Mouse (Mus musculus) lung, postnatal 0 days (tissue): ENCODE measurements around the gene 2310057M21Rik. TPM values are rescaled to one million over a fixed set of nuclear protein-coding genes. Genes with fewer than 3 reads are reported as not detected.

ENCODE experiments used
- ATAC-seq: fragments of 200-750 bp; cut with Nextera tagmentation; 2 replicates; pipeline ENCODE4 v1.8.0; 2017; ENCODE audit warnings: moderate library complexity
- DNase-seq: peaks from one replicate; pipeline ENCODE4 v3.0.0-alpha.2; 2016; ENCODE audit warnings: low spot score
- H3K27ac ChIP-seq: fragments of 300-500 bp; sonication (generic); 2 replicates; pipeline ENCODE4 v1.5.1; 2014; ENCODE audit warnings: antibody characterized with exemption, mild to moderate bottlenecking, low read length, mixed read lengths
- H3K27me3 ChIP-seq: fragments of 300-500 bp; sonication (generic); replicated peaks from 2 replicates; pipeline ENCODE4 v1.6.1; 2014; ENCODE audit warnings: low read length, mixed read lengths; ENCODE audit not compliant: insufficient read depth
- H3K36me3 ChIP-seq: fragments of 300-500 bp; sonication (generic); 2 replicates; pipeline ENCODE4 v1.6.1; 2014; ENCODE audit warnings: low read length, mixed read lengths; ENCODE audit not compliant: insufficient read depth
- H3K4me1 ChIP-seq: fragments of 300-500 bp; sonication (generic); 2 replicates; pipeline ENCODE4 v1.6.1; 2014; ENCODE audit warnings: antibody characterized with exemption, low read depth, low read length, mixed read lengths; ENCODE audit not compliant: insufficient read depth
- H3K4me2 ChIP-seq: fragments of 300-500 bp; sonication (generic); replicated peaks from 2 replicates; pipeline ENCODE4 v1.6.1; 2014; ENCODE audit warnings: low read depth, mild to moderate bottlenecking, low read length, moderate library complexity, mixed read lengths
- H3K4me3 ChIP-seq: fragments of 300-500 bp; sonication (generic); 2 replicates; pipeline ENCODE4 v1.5.1; 2014; ENCODE audit warnings: low read depth, low read length
- H3K9ac ChIP-seq: fragments of 300-500 bp; sonication (generic); replicated peaks from 2 replicates; pipeline ENCODE4 v1.6.1; 2014; ENCODE audit warnings: low read depth, mild to moderate bottlenecking
- H3K9me3 ChIP-seq: fragments of 300-500 bp; sonication (generic); 2 replicates; pipeline ENCODE4 v1.6.1; 2016; ENCODE audit warnings: low read length, mixed read lengths
- CTCF ChIP-seq: IDR thresholded peaks from 2 replicates; pipeline ENCODE4 v1.5.1; 2016; ENCODE audit warnings: antibody characterized with exemption, mild to moderate bottlenecking
- EP300 ChIP-seq: IDR thresholded peaks from 2 replicates; pipeline ENCODE4 v1.6.1; 2016; ENCODE audit warnings: antibody characterized with exemption, mild to moderate bottlenecking, control low read depth
- WGBS: fragments of 180-500 bp; shearing (Covaris S2); extraction: QIAGEN DNeasy Blood & Tissue Kit; methylation state at CpG from one replicate; pipeline ENCODE4 v1.1.7; 2014; 5-methylcytosine and 5-hydroxymethylcytosine counted together
- polyA plus RNA-seq: library from polyadenylated mRNA; unstranded; fragments of >200 nt; fragmentation: Nextera tagmentation; extraction: Ambion mirVana; gene quantifications from 2 replicates; pipeline ENCODE4 v1.2.1, GENCODE M21; 2015

2310057M21Rik gene
- polyA plus RNA-seq, 1 experiment from 2014 or later, result 12.5 TPM

DNA sequence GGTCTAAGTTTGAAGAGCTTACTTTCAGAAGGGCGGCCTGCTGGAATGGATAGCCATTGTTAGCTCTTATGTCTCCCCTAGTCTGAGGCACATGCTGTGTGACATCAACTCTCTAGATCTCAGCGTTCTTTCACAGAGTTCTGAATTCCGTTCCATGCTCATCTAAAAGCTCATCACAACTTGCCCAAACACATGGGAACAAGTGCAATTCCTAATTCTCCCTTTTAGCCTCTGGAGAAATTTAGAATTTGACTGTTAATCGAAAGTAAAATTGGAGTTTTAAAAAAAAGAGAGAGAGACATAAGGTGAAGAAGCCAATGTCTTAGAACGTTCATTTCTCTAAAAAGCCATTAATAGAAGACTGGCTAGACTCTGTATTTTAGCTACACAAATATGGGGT lies 33.1 kb downstream of the 2310057M21Rik start, which contains the start of gene Fam24b:
TSS of gene Fam24b (minus strand) at position 101 of the 400 bp plus-strand sequence.
- H3K4me3 ChIP-seq, result no peak within 1 kb of the TSS
- no peaks in the 10 kb centered on the region for H3K27me3 ChIP-seq
- no peak within 1 kb of the TSS for H3K4me2 ChIP-seq
- H3K9me3 ChIP-seq, result no peaks in the 10 kb centered on the region
- H3K9ac ChIP-seq, result no peak within 1 kb of the TSS
- H3K4me1 ChIP-seq, result no peaks in the 10 kb centered on the region
- no peaks in the 10 kb centered on the region for H3K36me3 ChIP-seq
- no peak for DNase-seq
- no peak within 1 kb of the TSS for H3K27ac ChIP-seq
- TF ChIP-seq CTCF, result no peak
- no peak for TF ChIP-seq EP300
- no peak for ATAC-seq
- 93% methylated on average over 5 of the region's 5 CpGs for WGBS

DNA sequence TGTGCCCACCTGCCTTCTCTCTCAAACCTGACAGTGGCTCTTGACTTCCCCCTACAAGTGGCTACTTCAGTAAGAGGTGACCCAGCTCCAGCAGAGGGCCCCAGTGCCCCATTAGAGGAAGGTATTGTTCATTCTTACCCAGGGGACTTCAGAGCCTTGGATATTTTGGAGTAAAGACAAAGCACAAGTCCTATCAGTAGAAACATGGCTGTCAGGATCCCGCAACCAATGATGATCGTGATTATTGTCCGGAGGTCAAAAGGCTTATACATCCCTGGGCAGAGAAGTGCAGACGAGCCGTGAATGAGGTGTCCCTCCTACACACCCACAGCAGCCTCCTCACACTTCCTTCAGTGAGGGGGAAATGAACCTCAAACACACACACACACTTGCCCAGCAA lies 35.5 kb downstream of the 2310057M21Rik start:
- 83% methylated on average over 5 of the region's 5 CpGs for WGBS
- no peak for TF ChIP-seq EP300
- peak; percentile 15 for TF ChIP-seq CTCF

DNA sequence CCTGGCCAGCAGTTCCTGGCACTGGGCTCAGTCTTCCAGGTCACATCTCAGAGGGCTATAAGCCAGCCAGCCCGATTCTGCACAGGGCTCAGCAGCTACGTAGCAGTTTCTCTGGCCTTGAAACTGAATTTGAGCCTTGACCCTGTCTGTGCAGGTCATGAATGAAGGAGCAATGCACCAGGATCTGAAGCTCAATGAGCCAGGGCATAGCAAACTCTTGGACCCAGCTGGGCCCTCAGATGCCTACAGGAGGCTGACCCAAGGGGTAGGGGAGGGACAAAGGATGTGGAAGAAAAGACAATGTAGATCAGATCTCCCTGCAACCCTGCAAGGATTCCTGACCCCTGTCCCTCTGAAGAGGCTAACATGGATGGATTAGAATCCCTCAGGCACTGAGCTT lies 40.4 kb downstream of the 2310057M21Rik start, which contains the start of gene Cuzd1:
TSS of gene Cuzd1 (minus strand) at position 101 of the 400 bp plus-strand sequence.
- Histone ChIP-seq H3K9me3 (no peaks in the 10 kb centered on the region), H3K27ac (no peak within 1 kb of the TSS), H3K36me3 (no peaks in the 10 kb centered on the region), H3K4me2 (no peak within 1 kb of the TSS), H3K9ac (no peak within 1 kb of the TSS), H3K27me3 (no peaks in the 10 kb centered on the region), H3K4me1 (no peaks in the 10 kb centered on the region), H3K4me3 (no peak within 1 kb of the TSS)
- DNase-seq (no peak), ATAC-seq (no peak)
- no peak for TF ChIP-seq CTCF
- WGBS, result 66% methylated on average over 2 of the region's 2 CpGs

More for the DNA sequence above, 35.5 kb downstream of the 2310057M21Rik start:
- no peaks in the 10 kb centered on the region for H3K36me3 ChIP-seq
- H3K27me3 ChIP-seq, result no peaks in the 10 kb centered on the region
- H3K9me3 ChIP-seq, result no peaks in the 10 kb centered on the region
- no peak overlapping the region for H3K4me3 ChIP-seq
- DNase-seq (no peak), ATAC-seq (no peak)
- H3K4me2 ChIP-seq, result no peak overlapping the region
- no peak overlapping the region for H3K27ac ChIP-seq
- no peaks in the 10 kb centered on the region for H3K4me1 ChIP-seq
- no peak overlapping the region for H3K9ac ChIP-seq

DNA sequence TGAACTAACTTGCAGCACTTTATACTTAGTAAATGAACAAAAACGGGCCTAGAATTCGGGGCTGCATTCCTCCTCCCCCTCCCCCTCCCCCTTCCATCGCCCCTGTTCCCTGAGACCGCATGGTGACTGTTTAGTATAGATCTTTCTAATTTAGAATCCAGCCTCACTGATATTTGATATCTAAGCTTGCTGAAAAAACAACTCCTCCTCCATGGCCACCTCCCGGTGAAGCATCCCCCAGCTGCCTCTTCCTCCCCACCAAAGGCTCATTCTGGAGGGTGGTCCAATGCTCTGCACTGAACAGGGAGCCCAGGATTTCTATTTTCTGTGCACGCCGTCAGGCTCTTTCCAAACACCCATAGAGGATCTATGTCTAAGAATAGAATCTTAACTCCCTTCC lies 44.2 kb downstream of the 2310057M21Rik start:
- no peak overlapping the region for H3K4me2 ChIP-seq
- no peak for TF ChIP-seq EP300
- TF ChIP-seq CTCF, result no peak
- H3K27me3 ChIP-seq, result no peaks in the 10 kb centered on the region
- 79% methylated on average over 5 of the region's 7 CpGs for WGBS
- no peaks in the 10 kb centered on the region for H3K9me3 ChIP-seq
- no peak overlapping the region for H3K9ac ChIP-seq
- no peak for ATAC-seq
- no peaks in the 10 kb centered on the region for H3K36me3 ChIP-seq
- H3K27ac ChIP-seq, result no peak overlapping the region
- no peaks in the 10 kb centered on the region for H3K4me1 ChIP-seq
- DNase-seq, result no peak
- no peak overlapping the region for H3K4me3 ChIP-seq

DNA sequence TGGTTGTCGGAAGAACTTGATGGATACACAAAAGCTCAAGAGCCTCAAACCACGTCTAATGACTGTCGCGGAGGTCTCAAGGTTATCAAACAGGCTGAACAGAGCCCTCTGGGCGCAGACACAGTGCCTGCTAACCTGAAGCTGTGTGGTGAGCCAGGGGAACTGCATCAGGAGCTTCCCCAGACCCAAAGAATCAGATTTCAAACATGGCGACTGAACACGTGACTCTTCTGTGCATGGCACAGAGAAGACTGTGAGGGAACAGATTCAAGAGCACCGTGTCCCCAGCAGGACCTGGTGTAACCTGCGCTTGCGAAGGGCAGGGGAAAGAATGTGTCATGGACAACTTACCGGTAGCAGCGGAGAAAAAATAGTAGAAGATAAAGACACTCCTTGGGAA lies 45.0 kb downstream of the 2310057M21Rik start:
- no peak overlapping the region for H3K9ac ChIP-seq
- no peak overlapping the region for H3K4me3 ChIP-seq
- no peak for TF ChIP-seq EP300
- TF ChIP-seq CTCF, result no peak
- H3K27me3 ChIP-seq, result no peaks in the 10 kb centered on the region
- WGBS, result 54% methylated on average over 12 of the region's 12 CpGs
- H3K4me2 ChIP-seq, result no peak overlapping the region
- no peaks in the 10 kb centered on the region for H3K36me3 ChIP-seq
- no peak for ATAC-seq
- H3K4me1 ChIP-seq, result no peaks in the 10 kb centered on the region
- no peak overlapping the region for H3K27ac ChIP-seq
- DNase-seq, result no peak
- H3K9me3 ChIP-seq, result no peaks in the 10 kb centered on the region

DNA sequence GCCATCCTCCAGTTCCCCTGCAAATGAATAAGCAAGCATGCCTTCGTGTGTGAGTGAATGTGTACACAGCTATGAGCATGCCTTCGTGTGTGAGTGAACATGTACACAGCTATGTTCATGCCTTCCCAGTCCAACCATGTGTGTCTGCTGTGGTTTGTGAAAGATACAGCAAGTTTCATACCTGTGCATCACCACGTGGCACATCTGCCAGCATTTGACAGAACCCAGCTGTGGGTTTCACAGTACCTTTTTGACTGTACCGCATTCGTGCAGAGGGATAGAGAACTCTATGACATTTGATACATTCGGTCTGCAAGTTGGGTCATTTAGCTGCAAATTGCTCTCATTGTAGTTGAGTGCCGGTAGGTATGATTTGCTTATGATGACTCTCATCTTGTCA lies 48.1 kb downstream of the 2310057M21Rik start:
- Histone ChIP-seq H3K9ac (no peak overlapping the region), H3K9me3 (no peaks in the 10 kb centered on the region), H3K27ac (no peak overlapping the region), H3K27me3 (no peaks in the 10 kb centered on the region), H3K4me2 (no peak overlapping the region), H3K4me1 (no peaks in the 10 kb centered on the region), H3K36me3 (no peaks in the 10 kb centered on the region), H3K4me3 (no peak overlapping the region)
- no peak for TF ChIP-seq EP300
- TF ChIP-seq CTCF, result no peak
- 73% methylated on average over 7 of the region's 7 CpGs for WGBS
- DNase-seq (no peak), ATAC-seq (no peak)

DNA sequence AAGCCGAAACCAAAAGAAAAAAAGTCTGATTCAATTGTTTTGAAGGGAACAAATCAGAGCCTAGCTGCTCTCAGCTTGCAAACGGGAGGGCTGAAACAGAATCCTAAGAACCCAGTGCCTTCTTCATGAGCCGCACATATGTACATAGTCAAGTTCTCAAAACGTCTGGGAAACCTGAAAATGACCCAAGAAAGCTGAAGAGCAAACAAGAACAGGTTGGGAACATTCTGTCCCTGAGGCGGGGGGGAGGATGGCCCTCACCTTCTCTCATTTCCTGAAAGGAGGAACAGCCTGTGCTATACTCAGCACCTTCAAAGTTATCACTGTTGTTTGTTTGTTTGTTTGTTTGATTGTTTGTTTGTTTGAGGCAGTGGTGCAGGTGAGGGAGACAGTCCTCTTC lies 55.8 kb downstream of the 2310057M21Rik start:
- TF ChIP-seq EP300 (peak; percentile 99), CTCF (no peak)
- no peaks in the 10 kb centered on the region for H3K36me3 ChIP-seq
- DNase-seq (peak; percentile 57), ATAC-seq (peak; percentile 53; the same call in 1 of the 2 replicates)
- H3K9me3 ChIP-seq, result no peaks in the 10 kb centered on the region
- H3K4me1 ChIP-seq, result no peaks in the 10 kb centered on the region
- H3K4me3 ChIP-seq, result no peak overlapping the region
- H3K9ac ChIP-seq, result no peak overlapping the region
- no peak overlapping the region for H3K4me2 ChIP-seq
- H3K27me3 ChIP-seq, result no peaks in the 10 kb centered on the region
- no peak overlapping the region for H3K27ac ChIP-seq
- WGBS, result 54% methylated on average over 5 of the region's 5 CpGs
